Mouse (Mus musculus): Measurements from ENCODE around the gene Ranbp3l. TPM values are rescaled to one million over a fixed set of nuclear protein-coding genes. Genes with fewer than 3 reads are reported as not detected.
A peak's percentile ranks its signal among the peaks of the same experiment; 100 is the strongest.

Gene Ranbp3l
- total RNA-seq, 2 experiments from 2014 or later: not detected

DNA sequence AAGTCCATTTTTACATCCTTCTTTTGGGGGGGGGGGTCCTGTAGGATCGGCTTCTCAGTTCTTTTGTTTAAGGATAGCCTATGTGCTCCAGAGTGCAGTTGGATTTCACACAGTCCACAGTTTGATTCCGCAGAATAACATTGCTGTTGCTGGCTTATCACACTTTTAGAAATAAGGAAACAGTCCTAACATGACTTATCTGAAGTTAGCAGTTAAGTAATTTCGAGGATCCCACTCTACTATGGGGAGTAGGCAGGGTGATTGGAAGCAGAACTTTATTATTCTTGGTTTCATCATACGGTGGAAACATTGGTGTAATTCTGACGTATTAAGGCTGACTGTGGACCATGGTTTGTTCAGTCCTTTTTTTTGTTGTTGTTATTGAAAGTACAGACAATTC, 122.9 kb downstream of the Ranbp3l start:
- no peak for ATAC-seq (replicated peaks; ENCODE audit: poor library complexity, severe bottlenecking)

DNA sequence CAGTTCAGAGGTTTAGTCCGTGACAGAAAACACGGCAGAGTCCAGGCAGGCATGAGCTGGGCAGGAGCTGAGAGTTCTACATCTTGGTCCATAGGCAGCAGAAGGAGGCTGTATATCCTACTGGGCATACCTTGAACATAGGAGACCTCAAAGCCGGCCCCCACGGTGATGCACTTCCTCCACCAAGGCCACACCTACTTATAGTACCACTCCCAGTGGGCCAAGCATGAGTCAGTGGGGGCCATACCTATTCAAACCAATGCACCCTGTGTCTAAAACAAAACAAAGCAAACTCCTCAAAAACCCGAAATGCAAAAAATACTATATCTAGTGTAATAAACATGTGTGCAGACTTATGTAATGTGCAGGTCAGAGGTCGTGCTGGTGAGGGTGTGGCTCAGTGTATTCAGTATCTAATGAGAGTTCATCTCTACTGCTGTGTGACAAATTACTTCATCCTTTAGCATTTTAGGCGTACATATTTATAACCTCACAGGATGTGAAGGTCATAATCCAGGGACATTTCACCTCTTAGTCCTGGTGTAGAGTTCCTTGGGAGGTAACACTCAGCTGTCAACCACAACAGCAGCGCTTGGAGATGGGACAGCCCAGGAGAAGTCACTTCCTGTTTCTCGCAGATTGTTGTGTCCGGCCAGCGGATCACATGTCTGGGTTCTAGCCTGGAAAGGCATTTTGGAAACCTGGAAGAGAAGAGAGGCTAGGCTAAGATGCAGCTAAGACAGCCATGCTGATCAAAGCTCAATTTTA, 126.0 kb downstream of the Ranbp3l start:
- peak; percentile 30; the same call in 1 of the 2 replicates for ATAC-seq (replicated peaks; ENCODE audit: poor library complexity, severe bottlenecking)

DNA sequence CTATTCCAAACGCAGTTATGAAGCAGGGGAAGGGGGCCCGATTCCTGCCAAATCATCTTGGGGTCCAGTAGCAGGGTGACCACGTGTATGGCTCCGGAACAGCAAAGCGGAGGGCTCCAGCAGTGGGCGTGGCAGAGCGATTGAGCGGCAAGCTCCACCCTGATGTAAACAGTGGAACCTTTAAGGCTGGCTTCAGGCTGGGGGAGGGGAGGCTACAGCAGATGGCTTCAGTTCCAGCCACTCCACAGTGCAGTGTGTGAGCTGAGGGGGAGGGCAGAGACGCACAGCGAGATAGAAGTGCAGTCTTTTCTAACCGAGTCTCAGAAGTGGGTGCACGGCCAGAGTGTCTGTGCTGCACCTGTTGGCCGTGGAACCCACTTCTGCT, 126.6 kb downstream of the Ranbp3l start:
- no peak for ATAC-seq (replicated peaks; ENCODE audit: poor library complexity, severe bottlenecking)

DNA sequence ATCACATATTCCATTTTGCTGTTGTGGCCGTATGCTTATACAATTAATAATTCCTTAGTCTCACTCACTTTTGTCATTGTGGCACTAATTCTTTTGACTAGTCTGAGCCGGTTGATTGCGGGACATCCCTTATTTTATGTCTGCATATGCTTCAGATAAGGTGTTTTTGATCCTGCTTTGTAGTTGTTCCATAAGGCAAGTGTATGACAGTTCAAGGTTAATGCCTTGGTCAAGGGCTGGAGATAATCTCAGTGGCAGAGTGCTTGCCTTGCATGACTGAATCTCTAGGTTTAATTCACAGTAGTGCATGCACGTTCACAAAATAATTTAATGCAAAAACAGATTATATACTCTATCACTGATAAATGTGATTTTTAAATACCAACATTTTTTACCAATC, 129.1 kb downstream of the Ranbp3l start:
- ATAC-seq (replicated peaks; ENCODE audit: poor library complexity, severe bottlenecking): no peak

DNA sequence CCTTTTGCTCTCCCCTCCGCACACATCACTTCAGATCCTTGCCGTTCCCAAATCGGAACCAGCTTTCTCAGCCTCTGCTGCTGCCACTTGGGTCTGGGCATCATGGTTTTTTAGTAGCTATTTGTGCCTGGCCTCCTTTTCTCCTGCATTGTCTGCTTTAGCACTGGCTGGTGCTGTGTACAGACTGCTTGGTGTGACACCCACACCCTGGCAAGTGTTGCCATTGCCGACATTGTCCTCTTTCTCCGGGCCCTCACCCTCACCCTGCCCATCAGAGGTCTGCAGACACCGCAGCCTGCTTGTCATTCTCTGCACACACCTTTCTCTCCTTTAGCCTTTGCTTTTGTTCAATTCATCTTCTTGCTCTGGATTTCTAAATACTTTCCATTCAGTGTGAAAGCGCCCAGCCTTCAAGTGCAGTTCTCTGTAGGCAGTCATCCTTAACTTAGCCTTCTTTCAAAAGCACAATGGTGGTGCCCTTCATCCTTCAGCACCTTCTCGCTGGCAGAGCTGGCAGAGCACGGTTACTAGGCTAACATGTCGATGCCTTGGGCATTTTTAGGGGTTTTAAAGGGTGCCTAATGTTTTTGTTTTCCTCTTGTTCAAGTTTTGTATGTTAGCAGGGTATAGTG, 132.8 kb downstream of the Ranbp3l start:
- no peak for ATAC-seq (replicated peaks; ENCODE audit: poor library complexity, severe bottlenecking)

DNA sequence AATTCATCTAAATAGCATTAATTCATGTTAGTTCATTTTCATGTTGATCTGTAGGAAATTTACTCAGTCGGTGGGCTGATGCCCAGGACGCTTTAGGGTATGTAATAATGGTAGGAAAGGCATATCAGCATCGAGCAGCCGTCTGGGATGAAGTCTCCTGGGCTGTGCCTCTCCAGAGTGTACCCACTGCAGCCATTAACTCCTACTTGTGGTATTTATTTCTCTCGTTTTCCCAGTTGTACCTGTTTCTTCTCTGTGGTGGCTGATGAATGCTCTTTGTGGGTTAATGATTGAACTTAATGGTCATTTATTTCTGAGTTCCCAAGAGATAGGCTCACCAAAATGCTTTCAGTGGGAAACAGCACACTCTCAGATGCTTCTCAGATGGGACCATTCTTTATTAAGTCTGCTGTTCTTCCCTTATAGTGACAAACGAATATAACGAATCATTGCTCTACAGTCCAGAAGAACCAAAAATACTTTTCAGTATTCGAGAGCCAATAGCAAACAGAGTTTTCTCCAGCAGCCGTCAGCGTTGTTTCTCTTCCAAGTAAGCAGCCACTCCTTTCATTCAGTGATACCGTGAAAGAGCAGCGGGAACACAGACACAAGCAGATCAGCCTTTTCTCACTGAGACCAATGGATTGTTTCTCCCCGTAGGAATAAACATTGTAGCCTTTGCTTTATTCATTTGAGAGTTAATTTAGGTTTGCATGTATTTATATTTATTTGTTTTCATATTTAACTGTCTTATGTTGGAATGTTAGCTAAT, 138.7 kb downstream of the Ranbp3l start:
- ATAC-seq (replicated peaks; ENCODE audit: poor library complexity, severe bottlenecking): no peak

DNA sequence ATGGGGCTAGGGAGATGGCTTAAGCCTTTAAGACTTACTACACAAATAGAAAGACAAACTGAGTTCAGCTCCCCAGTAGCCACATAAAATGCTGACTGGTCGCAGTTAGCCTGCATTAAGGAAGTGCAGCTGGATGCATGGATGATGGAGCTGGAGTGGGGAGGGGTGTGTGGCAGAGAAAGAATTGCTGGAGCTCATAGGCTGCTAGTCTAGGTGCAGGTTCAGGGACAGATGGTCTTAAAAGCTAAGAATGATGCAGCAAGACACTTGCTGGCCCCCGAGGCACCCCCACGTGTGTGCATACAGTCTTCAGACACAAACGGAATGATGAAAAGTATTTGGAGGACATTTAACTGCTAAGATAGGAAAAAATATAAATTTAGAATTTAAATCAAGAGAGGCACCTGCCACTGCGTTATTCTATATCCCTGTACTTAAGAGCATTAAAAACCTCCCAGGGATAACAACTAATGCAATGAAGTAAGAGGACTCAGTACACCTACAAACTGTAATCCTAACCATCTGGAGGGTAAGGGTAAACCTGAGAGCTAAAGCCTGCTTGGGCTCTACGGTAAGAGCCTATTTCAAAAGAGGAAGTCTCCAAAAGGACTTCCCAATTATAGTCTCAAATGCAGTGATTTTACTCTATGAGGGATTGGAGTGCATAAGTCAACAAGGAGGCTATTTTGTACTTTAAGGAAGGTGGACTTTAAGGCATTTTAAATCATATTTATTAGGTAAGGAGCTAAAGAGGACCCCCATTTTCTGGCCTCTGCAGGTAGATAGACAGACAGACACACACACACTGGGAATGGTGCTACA, 143.0 kb downstream of the Ranbp3l start:
- ATAC-seq (replicated peaks; ENCODE audit: poor library complexity, severe bottlenecking): peak; percentile 52; the same call in 1 of the 2 replicates

DNA sequence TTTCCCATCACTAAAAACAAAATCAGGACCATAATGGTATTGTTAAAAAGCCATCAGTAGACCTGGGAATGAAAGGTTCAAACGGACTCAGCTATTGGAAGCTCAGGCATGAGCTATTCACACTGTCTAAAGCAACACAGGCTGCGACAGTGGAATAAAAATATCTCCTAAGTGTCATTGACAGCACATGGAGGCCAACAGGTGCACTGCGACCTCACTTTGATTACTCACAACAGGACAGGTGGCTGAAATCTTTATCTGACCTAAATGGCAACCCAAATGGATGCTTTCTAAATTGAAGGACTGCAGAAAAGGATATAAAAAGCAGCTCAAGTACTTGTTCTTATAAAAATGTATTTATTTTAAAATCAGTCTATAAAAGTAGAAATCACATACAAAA, 143.9 kb downstream of the Ranbp3l start:
- ATAC-seq (replicated peaks; ENCODE audit: poor library complexity, severe bottlenecking): no peak

DNA sequence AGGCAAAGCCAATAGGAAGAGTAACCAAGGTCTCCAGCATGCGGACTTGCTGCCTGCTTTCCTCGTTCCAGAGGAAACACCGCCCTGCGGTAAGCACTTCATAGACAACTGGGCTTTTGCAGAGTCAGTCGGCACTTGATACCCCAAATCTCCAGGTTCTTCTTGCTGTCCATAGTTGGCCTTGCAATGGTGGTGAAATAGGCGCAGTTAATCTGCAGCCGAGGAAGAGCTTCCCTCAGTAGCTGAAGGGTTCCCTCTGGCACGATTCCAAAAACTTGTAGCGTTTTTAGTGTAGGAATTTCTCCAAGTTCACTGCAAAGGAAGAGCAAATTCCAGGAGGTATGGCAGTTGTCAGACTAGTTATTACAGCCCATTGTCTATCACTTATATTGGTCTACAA, 145.8 kb downstream of the Ranbp3l start:
- ATAC-seq (replicated peaks; ENCODE audit: poor library complexity, severe bottlenecking): no peak

DNA sequence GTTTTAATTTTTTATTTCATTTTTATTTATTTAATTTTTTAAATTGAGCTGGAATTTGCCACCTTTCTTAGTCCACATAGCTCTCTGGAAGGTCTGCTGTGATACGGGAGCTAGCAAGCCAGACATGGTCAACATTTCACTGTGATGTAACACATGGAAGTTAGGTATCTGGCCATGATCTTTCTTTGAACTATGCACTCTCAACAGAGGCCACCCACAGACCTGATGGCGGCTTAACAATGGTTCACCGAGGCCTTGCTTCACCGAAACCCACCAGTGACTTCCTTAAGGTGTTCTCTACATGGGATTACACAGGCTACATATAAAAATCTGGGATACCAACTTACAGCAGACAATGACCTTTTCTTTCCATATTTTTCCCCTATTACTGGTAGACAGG, 146.4 kb downstream of the Ranbp3l start:
- no peak for ATAC-seq (replicated peaks; ENCODE audit: poor library complexity, severe bottlenecking)

DNA sequence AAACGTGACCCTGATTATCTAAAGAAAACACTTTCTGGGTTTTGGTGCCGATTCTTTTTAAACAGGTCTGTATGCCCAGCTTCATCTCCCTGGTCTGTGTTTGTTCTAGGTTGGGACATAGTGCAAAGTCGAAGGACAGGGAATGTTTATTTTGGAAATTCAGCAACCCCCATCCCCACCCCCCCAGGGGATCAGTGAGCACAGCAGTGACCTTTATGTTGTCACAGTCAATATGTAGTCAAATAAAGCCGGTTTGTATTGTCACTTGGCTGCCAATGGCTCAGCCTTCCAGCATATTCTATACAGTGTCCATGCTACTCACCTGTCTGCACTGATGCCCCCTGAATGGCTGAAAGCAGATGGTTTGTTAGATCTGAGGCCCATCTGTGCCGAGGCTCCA, 146.8 kb downstream of the Ranbp3l start:
- no peak for ATAC-seq (replicated peaks; ENCODE audit: poor library complexity, severe bottlenecking)

Other genes starting within 250 kb of the Ranbp3l start
- gene Nadk2, start 103.3 kb downstream of the Ranbp3l start, total RNA-seq (2014; fragmentation: Nextera tagmentation): 31.8 and 52.6 TPM in 2 replicates
- gene Nadk2, start 103.3 kb downstream of the Ranbp3l start, total RNA-seq (2017): 57.9 and 63.5 TPM in 2 replicates
- gene Lmbrd2, start 172.6 kb downstream of the Ranbp3l start, total RNA-seq (2014; fragmentation: Nextera tagmentation): 10.1 and 16.1 TPM in 2 replicates
- gene Lmbrd2, start 172.6 kb downstream of the Ranbp3l start, total RNA-seq (2017): 6.6 and 7.0 TPM in 2 replicates
- 25.1 and 36.9 TPM in 2 replicates for gene Skp2, start 187.5 kb downstream of the Ranbp3l start, total RNA-seq (2014; fragmentation: Nextera tagmentation)
- 22.4 and 32.4 TPM in 2 replicates for gene Skp2, start 187.5 kb downstream of the Ranbp3l start, total RNA-seq (2017)